Mouse (Mus musculus) A20 (cell line): ENCODE data around the gene Abca1.

Source experiments
- DNase-seq: peaks from one replicate; pipeline ENCODE4 v3.0.0-alpha.2; 2011; ENCODE audit warnings: low read depth, low spot score

Gene Abca1

GRCm38 (mm10) chr4:53159767-53160166 is at the start of gene Abca1:
Gene Abca1 (minus strand): TSS chr4:53159895.
- peak; percentile 97 for DNase-seq

DNA sequence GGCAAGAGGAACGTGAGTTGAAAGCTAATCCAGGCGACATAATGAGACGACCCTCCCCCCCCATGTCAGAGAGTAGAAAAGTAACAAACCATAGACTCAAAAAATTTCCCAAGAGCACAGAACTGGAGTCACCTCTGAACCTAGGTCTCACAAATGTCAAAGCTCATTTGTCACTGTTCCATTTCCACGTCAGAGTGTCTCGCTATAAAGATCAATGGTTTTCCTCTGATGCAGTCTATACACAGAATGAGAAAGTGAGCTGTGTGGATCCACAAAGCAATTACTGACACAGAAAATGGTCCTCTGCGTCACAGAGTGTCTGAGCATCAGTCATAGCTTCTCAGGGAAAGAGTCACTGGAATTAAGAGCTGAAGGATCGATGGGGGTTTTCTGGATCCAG is 44.8 kb upstream of the Abca1 start:
- DNase-seq: no peak

DNA sequence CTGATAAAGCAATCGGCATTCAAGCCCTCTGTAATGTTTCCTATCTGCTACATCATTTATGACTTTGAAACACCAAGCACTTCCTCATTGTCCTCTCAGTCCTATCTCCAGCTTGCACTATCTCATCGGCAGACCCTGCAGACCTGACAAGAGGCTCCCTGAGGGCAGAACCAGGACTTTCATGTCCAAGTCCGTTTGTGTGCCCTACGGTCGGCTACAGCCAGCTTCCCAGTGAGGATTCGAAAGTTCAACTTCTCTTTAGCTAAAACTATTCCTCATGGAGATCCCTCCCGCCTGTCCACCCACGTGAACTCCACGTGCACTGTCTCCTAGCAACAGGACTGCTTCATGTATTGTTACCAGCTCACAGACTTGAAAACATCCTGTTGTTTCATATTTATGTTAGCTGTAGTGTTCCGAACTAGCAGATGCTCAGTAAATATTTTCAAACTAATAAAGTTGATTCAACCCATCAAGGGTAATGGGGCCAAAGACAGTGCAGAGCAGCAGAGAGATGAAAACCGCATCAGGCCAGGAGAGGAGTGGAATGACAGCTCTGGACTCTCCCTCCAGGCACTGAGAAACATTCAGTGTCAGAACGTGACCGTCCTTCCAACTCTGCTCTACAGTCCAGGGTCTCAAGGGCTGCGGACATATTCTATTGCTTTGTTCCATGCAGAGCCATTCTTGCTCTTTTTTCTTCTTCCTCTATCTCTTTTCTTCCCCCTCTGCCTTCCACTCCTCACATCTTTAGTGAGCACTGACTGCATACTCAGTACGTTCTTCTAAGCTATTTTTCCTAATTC is 44.1 kb upstream of the Abca1 start:
- DNase-seq: no peak

GRCm38 (mm10) chr4:53200276-53200675 is 40.6 kb upstream of the Abca1 start:
- no peak for DNase-seq

DNA sequence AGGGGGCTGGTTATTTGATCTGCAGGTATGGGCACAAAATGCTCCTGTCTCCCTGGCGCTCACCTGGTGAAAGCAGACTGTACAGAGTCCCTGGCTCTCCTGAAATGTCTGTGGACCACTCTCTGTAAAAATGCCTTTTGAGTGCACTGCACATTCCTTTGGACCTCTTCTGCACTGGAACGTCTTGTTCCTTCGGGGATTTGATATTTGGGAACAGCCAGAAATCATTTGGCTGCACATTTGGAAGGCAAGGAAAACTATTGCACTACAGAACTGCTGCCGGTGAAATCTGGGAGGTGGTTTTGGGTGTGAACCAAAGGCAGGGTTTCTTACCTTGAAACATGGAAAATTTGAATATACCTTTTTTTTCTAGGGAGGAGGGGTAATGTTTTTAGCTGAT is 38.1 kb upstream of the Abca1 start:
- DNase-seq: no peak

- no peak for DNase-seq
Observed at GRCm38 (mm10) chr4:53196058-53196771, 36.5 kb upstream of the Abca1 start.

GRCm38 (mm10) chr4:53187071-53187470 is 27.4 kb upstream of the Abca1 start:
- DNase-seq: peak; percentile 56

- DNase-seq: no peak
Observed at GRCm38 (mm10) chr4:53186573-53186972, 26.9 kb upstream of the Abca1 start.

DNA sequence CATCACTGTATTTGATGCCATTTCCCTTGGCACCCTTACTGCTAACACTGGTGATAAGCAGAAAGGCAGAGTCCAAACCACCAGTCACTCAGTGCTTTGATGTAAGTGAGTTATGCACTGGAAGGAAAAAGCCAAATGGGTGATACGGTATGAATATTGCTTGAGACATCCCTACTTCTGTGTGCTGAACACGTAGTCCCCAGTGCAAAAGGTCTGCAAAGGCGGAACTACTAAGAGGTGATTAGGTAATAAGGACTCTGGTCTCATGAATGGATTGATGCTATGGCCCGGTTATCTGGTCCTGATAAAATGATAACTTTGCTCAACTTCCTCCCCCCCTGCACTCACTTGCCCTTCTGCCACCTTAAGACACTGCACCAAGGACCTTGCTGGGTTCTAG is 26.4 kb upstream of the Abca1 start:
- no peak for DNase-seq

- no peak for DNase-seq
Observed at GRCm38 (mm10) chr4:53181479-53181878, 21.8 kb upstream of the Abca1 start.

GRCm38 (mm10) chr4:53179308-53179820 is 19.7 kb upstream of the Abca1 start:
- DNase-seq: peak; percentile 71

DNA sequence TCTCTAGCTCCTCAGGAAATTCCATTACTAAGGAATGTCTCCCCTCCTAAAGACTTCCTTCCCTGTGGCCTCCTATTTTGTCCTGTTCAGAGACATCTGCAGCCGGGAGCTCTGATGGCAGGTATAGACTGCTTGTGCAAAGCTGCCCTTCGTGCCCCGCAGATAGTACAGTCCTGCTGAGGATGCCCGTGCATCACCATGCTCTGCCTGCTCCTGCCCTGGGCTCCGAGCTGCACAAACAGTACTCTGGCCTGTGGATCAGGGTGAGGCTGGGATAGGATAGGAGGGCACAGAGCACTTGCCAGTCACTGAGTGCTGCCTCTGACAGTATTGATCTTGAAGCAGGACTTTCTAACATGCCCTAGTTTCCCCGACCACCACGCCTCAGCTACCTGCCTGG is 18.8 kb upstream of the Abca1 start:
- no peak for DNase-seq

DNA sequence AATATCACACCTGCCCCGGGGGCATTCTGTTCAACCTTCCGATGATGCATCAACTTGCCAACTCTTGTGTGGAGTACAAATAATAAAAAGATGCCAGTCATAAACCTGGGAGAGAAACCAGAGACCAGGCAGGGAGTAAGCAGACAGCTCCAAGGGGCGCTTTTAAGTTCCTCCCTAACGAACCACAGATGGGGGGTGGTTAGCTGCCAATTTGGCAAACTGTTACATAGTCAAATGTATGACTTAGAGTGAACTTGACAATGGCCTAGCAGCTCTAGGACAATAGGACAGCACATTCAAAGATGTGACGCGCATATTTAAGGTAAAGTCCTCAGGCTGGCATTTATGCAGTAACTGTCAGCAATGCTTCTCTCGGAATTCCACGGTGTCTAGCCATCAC is 18.0 kb upstream of the Abca1 start:
- no peak for DNase-seq

DNA sequence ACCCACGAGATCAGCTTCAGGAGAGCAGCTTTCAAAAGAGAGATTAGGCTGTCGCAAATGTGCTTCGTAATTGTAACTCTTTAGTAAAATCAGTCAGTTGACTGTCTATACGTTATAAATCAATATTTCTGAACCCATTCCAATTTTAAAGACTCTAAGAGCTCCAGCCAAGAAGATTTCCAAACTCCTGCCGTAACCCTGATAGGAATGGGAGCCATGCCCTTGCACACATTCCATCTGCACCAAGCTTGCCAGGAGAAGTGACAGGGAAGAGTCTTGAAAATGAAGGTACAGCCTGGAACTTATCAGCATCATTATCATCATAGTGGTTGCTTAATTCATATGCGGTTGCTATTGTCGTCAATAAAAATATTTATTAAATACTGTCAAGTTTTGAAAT is 15.2 kb upstream of the Abca1 start:
- DNase-seq: no peak

- no peak for DNase-seq
Observed at GRCm38 (mm10) chr4:53170403-53170802, 10.7 kb upstream of the Abca1 start.

DNA sequence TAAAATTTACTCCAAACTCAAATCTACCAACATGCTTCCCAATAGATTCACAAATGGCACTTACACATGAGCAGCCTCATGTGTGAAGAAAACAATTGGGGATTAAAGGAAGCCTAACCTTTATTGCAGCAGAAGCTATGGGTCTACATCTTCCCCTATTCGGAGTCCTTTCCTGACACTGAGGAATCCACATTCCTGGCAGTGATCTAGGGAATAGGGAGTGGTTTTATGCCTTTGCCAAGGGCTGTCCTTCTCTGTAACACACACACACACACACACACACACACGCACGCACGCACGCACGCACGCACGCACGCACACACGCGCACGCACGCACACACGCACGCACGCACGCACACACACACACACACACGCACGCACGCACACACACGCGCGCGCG is 5.5 kb upstream of the Abca1 start:
- DNase-seq: no peak

- DNase-seq: peak; percentile 67
Observed at GRCm38 (mm10) chr4:53159176-53159575, 519 bp downstream of the Abca1 start.

- peak; percentile 93 for DNase-seq
Observed at GRCm38 (mm10) chr4:53158634-53159033, 1.1 kb downstream of the Abca1 start.

DNA sequence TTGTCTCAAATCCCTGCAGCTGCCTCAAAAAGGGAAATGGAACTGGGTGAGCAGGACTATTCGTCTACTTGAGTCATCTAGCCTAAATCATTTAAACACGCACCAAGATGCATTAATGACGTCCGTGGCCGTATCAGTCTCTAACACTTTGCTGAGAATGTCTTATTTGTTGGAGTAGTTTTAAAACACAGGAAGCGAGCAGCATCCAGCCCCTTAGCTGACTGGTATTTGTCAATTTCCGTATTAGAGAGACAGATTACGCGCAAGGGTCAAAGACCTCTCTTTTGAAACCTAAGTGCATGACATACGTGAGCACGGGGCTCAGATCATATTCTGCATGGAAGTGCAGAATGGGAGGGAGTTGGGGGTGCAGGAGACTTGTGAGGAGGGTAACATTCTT is 4.2 kb downstream of the Abca1 start:
- peak; percentile 75 for DNase-seq

GRCm38 (mm10) chr4:53153711-53154110 is 6.0 kb downstream of the Abca1 start:
- DNase-seq: no peak

DNA sequence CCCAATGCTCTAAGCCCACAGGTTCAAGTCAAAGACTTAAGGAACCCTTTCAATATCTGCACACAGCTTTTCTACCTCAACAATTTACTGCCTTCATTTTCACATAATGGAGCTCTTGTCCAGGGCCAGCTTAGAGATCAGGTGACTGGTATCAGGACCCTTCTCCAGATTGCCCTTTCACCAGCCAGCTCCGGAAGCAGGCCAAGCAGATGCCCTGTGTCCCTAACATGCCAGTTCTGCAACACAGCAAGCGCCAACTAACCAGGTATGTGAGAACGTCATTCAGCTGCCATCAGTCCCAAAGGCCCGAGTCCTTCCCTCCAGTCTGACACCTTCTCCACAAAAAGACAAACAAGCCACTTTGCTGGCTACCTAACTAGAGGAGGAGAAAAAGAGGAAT is 6.6 kb downstream of the Abca1 start:
- DNase-seq: no peak

GRCm38 (mm10) chr4:53152655-53153054 is 7.0 kb downstream of the Abca1 start:
- no peak for DNase-seq

- peak; percentile 88 for DNase-seq
Observed at GRCm38 (mm10) chr4:53150516-53150915, 9.2 kb downstream of the Abca1 start.
